Mouse (Mus musculus) midbrain, embryonic 10.5 days (tissue): ENCODE measurements around the gene Tcn2. TPM values are rescaled to one million over a fixed set of nuclear protein-coding genes. Genes with fewer than 3 reads are reported as not detected.
"Not testable (repeated sequence)": the region's sequence is repeated elsewhere in the genome, so short reads cannot be mapped to it uniquely, and the experiment has no call there.

Experiments used
- DNase-seq: peaks from one replicate; pipeline ENCODE4 v3.0.0-alpha.2; 2017; ENCODE audit warnings: low spot score
- H3K27ac ChIP-seq: fragments of 300-500 bp; sonication (generic); replicated peaks from 2 replicates; pipeline ENCODE4 v1.5.1; 2016; ENCODE audit warnings: mild to moderate bottlenecking
- H3K27me3 ChIP-seq: fragments of 300-500 bp; sonication (generic); 2 replicates; pipeline ENCODE4 v1.6.1; 2016; ENCODE audit warnings: low read depth, mild to moderate bottlenecking; ENCODE audit not compliant: poor library complexity, severe bottlenecking
- H3K36me3 ChIP-seq: fragments of 300-500 bp; sonication (generic); 2 replicates; pipeline ENCODE4 v1.6.1; 2016; ENCODE audit warnings: mild to moderate bottlenecking, moderate library complexity
- H3K4me1 ChIP-seq: fragments of 300-500 bp; sonication (generic); 2 replicates; pipeline ENCODE4 v1.6.1; 2016
- H3K4me3 ChIP-seq: fragments of 300-500 bp; sonication (generic); 2 replicates; pipeline ENCODE4 v1.5.1; 2016; ENCODE audit warnings: mild to moderate bottlenecking, moderate library complexity
- H3K9me3 ChIP-seq: fragments of 300-500 bp; sonication (generic); replicated peaks from 2 replicates; pipeline ENCODE4 v1.6.1; 2016; ENCODE audit warnings: mild to moderate bottlenecking
- WGBS: fragments of 180-500 bp; shearing (Covaris S2); methylation state at CpG from one replicate; pipeline ENCODE4 v1.1.7; 2016; 5-methylcytosine and 5-hydroxymethylcytosine counted together
- polyA plus RNA-seq: library from polyadenylated mRNA; unstranded; fragments of >200 nt; fragmentation: Nextera tagmentation; extraction: Ambion mirVana; gene quantifications from 2 replicates; pipeline ENCODE4 v1.2.1, GENCODE M21; 2016

The Tcn2 gene
- polyA plus RNA-seq, 1 experiment from 2014 or later = 24.5 TPM

- Histone ChIP-seq H3K27me3 (no peaks in the 10 kb centered on the region), H3K27ac (no peak overlapping the region), H3K4me1 (peaks cover 16% of the 10 kb centered on the region), H3K36me3 (no peaks in the 10 kb centered on the region), H3K9me3 (no peaks in the 10 kb centered on the region; the same call in 1 of the 2 replicates), H3K4me3 (no peak overlapping the region)
- WGBS = 71% methylated on average over 2 of the region's 2 CpGs
- DNase-seq = no peak
Observed at GRCm38 (mm10) chr11:3960901-3961300, 28.9 kb upstream of the Tcn2 start.

GRCm38 (mm10) chr11:3955371-3955770 is 23.4 kb upstream of the Tcn2 start:
- not testable (repeated sequence) for H3K27ac ChIP-seq, H3K4me3 ChIP-seq, H3K4me1 ChIP-seq, H3K27me3 ChIP-seq, H3K36me3 ChIP-seq, DNase-seq
- peaks cover 13% of the 10 kb centered on the region; the same call in 1 of the 2 replicates for H3K9me3 ChIP-seq
- 75% methylated on average over 4 of the region's 4 CpGs for WGBS

GRCm38 (mm10) chr11:3954876-3955275 is 22.9 kb upstream of the Tcn2 start:
- WGBS = 82% methylated on average over 5 of the region's 5 CpGs
- not testable (repeated sequence) for H3K27ac ChIP-seq, DNase-seq, H3K36me3 ChIP-seq, H3K4me1 ChIP-seq, H3K4me3 ChIP-seq, H3K27me3 ChIP-seq
- H3K9me3 ChIP-seq = peaks cover 13% of the 10 kb centered on the region; the same call in 1 of the 2 replicates

GRCm38 (mm10) chr11:3946386-3946785 is 14.4 kb upstream of the Tcn2 start:
- no peak overlapping the region for H3K4me3 ChIP-seq
- no peak overlapping the region for H3K27ac ChIP-seq
- no peaks in the 10 kb centered on the region for H3K36me3 ChIP-seq
- H3K4me1 ChIP-seq = no peaks in the 10 kb centered on the region
- DNase-seq = no peak
- 14% methylated on average over 1 of the region's 1 CpGs for WGBS
- H3K9me3 ChIP-seq = no peaks in the 10 kb centered on the region; the same call in 1 of the 2 replicates
- peaks cover 9% of the 10 kb centered on the region; the same call in 1 of the 2 replicates for H3K27me3 ChIP-seq

- H3K36me3 ChIP-seq = no peaks in the 10 kb centered on the region
- no peak overlapping the region for H3K27ac ChIP-seq
- H3K4me3 ChIP-seq = no peak overlapping the region
- no peak for DNase-seq
- no peaks in the 10 kb centered on the region for H3K4me1 ChIP-seq
- WGBS = 85% methylated on average over 7 of the region's 7 CpGs
- no peaks in the 10 kb centered on the region for H3K9me3 ChIP-seq
- H3K27me3 ChIP-seq = peaks cover 7% of the 10 kb centered on the region; the same call in 1 of the 2 replicates
Observed at GRCm38 (mm10) chr11:3941371-3941770, 9.4 kb upstream of the Tcn2 start.

GRCm38 (mm10) chr11:3937321-3937874 is 5.4 kb upstream of the Tcn2 start:
- no peaks in the 10 kb centered on the region for H3K27me3 ChIP-seq
- no peak for DNase-seq
- H3K4me3 ChIP-seq = no peak overlapping the region
- H3K9me3 ChIP-seq = no peaks in the 10 kb centered on the region
- H3K36me3 ChIP-seq = no peaks in the 10 kb centered on the region
- no peak overlapping the region for H3K27ac ChIP-seq
- no peaks in the 10 kb centered on the region for H3K4me1 ChIP-seq
- WGBS = 78% methylated on average over 13 of the region's 13 CpGs

GRCm38 (mm10) chr11:3936318-3936717 is 4.4 kb upstream of the Tcn2 start:
- Histone ChIP-seq H3K9me3 (no peaks in the 10 kb centered on the region), H3K27ac (no peak overlapping the region), H3K27me3 (no peaks in the 10 kb centered on the region), H3K4me1 (peaks cover 7% of the 10 kb centered on the region), H3K4me3 (no peak overlapping the region), H3K36me3 (no peaks in the 10 kb centered on the region)
- no peak for DNase-seq
- 94% methylated on average over 3 of the region's 3 CpGs for WGBS

GRCm38 (mm10) chr11:3935135-3935534 is 3.2 kb upstream of the Tcn2 start:
- Histone ChIP-seq H3K4me1 (peaks cover 16% of the 10 kb centered on the region), H3K4me3 (no peak overlapping the region), H3K27me3 (no peaks in the 10 kb centered on the region), H3K27ac (no peak overlapping the region), H3K36me3 (no peaks in the 10 kb centered on the region), H3K9me3 (no peaks in the 10 kb centered on the region)
- 74% methylated on average over 4 of the region's 4 CpGs for WGBS
- DNase-seq = no peak

GRCm38 (mm10) chr11:3933756-3934285 is 1.9 kb upstream of the Tcn2 start:
- no peaks in the 10 kb centered on the region for H3K36me3 ChIP-seq
- peaks cover 20% of the 10 kb centered on the region for H3K4me1 ChIP-seq
- H3K4me3 ChIP-seq = no peak overlapping the region
- no peaks in the 10 kb centered on the region for H3K27me3 ChIP-seq
- 88% methylated on average over 9 of the region's 9 CpGs for WGBS
- H3K9me3 ChIP-seq = no peaks in the 10 kb centered on the region
- H3K27ac ChIP-seq = no peak overlapping the region
- no peak for DNase-seq

GRCm38 (mm10) chr11:3930931-3931330 is 1.0 kb downstream of the Tcn2 start:
- Histone ChIP-seq H3K36me3 (peaks cover 6% of the 10 kb centered on the region; the same call in 1 of the 2 replicates), H3K4me1 (peaks cover 20% of the 10 kb centered on the region), H3K4me3 (peak overlapping the region; percentile 73), H3K27me3 (no peaks in the 10 kb centered on the region), H3K27ac (0 out of 2 replicates have a peak overlapping the region, but pooled peaks have one; percentile 82), H3K9me3 (no peaks in the 10 kb centered on the region)
- WGBS = 36% methylated on average over 6 of the region's 6 CpGs
- DNase-seq = no peak

GRCm38 (mm10) chr11:3930019-3930418 is 1.9 kb downstream of the Tcn2 start:
- WGBS = 77% methylated on average over 4 of the region's 4 CpGs
- Histone ChIP-seq H3K27ac (no peak overlapping the region), H3K4me1 (peaks cover 20% of the 10 kb centered on the region), H3K9me3 (no peaks in the 10 kb centered on the region), H3K27me3 (no peaks in the 10 kb centered on the region), H3K36me3 (peaks cover 11% of the 10 kb centered on the region; the same call in 1 of the 2 replicates), H3K4me3 (no peak overlapping the region)
- DNase-seq = no peak

GRCm38 (mm10) chr11:3925916-3926315 is 6.0 kb downstream of the Tcn2 start:
- Histone ChIP-seq H3K4me1 (peaks cover 11% of the 10 kb centered on the region), H3K4me3 (no peak overlapping the region), H3K27me3 (no peaks in the 10 kb centered on the region), H3K9me3 (no peaks in the 10 kb centered on the region), H3K27ac (no peak overlapping the region), H3K36me3 (peaks cover 38% of the 10 kb centered on the region)
- WGBS = 90% methylated on average over 10 of the region's 10 CpGs
- no peak for DNase-seq

- Histone ChIP-seq H3K27me3 (no peaks in the 10 kb centered on the region), H3K4me1 (0 out of 2 replicates have a peak, but pooled peaks cover 3% of the 10 kb centered on the region), H3K9me3 (no peaks in the 10 kb centered on the region), H3K36me3 (peaks cover 38% of the 10 kb centered on the region), H3K4me3 (no peak overlapping the region), H3K27ac (no peak overlapping the region)
- WGBS = 93% methylated on average over 6 of the region's 6 CpGs
- DNase-seq = no peak
Observed at GRCm38 (mm10) chr11:3922731-3923130, 9.2 kb downstream of the Tcn2 start.
